Mouse (Mus musculus) kidney, embryonic 15.5 days (tissue): ENCODE results near the gene Immp1l. TPM values are rescaled to one million over a fixed set of nuclear protein-coding genes. Genes with fewer than 3 reads are reported as not detected.
A peak's percentile ranks its signal among the peaks of the same experiment; 100 is the strongest.

Source experiments
- ATAC-seq: fragments of 200-750 bp; cut with Nextera tagmentation; replicated peaks from 2 replicates; pipeline ENCODE4 v1.8.0; 2017; ENCODE audit warnings: moderate TSS enrichment; ENCODE audit not compliant: low FRiP score
- H3K27ac ChIP-seq: fragments of 300-500 bp; sonication (generic); 2 replicates; pipeline ENCODE4 v1.5.1; 2015; ENCODE audit warnings: mild to moderate bottlenecking, inconsistent platforms
- H3K27me3 ChIP-seq: fragments of 300-500 bp; sonication (generic); 2 replicates; pipeline ENCODE4 v1.6.1; 2015; ENCODE audit warnings: inconsistent platforms
- H3K36me3 ChIP-seq: fragments of 300-500 bp; sonication (generic); 2 replicates; pipeline ENCODE4 v1.6.1; 2015; ENCODE audit warnings: inconsistent platforms
- H3K4me1 ChIP-seq: fragments of 300-500 bp; sonication (generic); 2 replicates; pipeline ENCODE4 v1.6.1; 2015; ENCODE audit warnings: inconsistent platforms
- H3K4me2 ChIP-seq: fragments of 300-500 bp; sonication (generic); 2 replicates; pipeline ENCODE4 v1.6.1; 2015; ENCODE audit warnings: moderate library complexity, mild to moderate bottlenecking, inconsistent platforms
- H3K4me3 ChIP-seq: fragments of 300-500 bp; sonication (generic); replicated peaks from 2 replicates; pipeline ENCODE4 v1.5.1; 2015; ENCODE audit warnings: mild to moderate bottlenecking, inconsistent platforms
- H3K9ac ChIP-seq: fragments of 300-500 bp; sonication (generic); 2 replicates; pipeline ENCODE4 v1.6.1; 2015; ENCODE audit warnings: mild to moderate bottlenecking, inconsistent platforms
- H3K9me3 ChIP-seq: fragments of 300-500 bp; sonication (generic); replicated peaks from 2 replicates; pipeline ENCODE4 v1.6.1; 2016; ENCODE audit warnings: inconsistent platforms
- WGBS: fragments of 180-500 bp; shearing (Covaris S2); methylation state at CpG from one replicate; pipeline ENCODE4 v1.1.7; 2015; ENCODE audit warnings: mixed read lengths; 5-methylcytosine and 5-hydroxymethylcytosine counted together
- polyA plus RNA-seq: library from polyadenylated mRNA; unstranded; fragments of >200 nt; fragmentation: Nextera tagmentation; extraction: Ambion mirVana; gene quantifications from 2 replicates; pipeline ENCODE4 v1.2.1, GENCODE M21; 2015

The Immp1l gene
- polyA plus RNA-seq, 1 experiment from 2014 or later, result 125 TPM

DNA sequence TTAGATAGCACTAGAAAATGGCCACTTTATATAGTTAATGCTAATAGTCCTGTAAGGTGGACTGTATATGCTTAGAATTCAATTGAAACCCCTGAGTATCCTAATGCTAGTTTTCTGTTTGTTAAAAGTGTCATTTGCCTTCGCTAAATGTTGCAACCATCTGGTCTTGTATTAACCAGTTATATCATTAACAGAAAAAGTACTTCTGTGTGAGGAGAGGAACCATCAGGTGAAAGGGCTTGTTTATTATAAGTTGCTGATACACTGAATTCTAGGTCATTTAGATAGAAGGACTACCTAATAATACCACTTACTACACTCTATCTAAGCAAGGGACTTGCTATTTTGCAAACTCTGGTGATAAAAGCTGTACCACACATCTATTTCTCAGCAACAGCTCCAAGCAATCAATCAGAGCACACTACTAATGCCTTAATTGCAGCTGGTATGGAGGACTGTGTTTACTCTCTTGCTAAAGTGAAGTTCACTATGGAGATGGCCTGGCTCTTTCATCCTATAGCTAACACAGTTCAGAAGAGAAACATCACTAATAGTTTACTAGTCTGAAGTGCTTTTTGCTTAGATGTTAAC is 47.0 kb downstream of the Immp1l start:
- Histone ChIP-seq H3K4me1 (no peaks in the 10 kb centered on the region), H3K4me2 (no peak overlapping the region), H3K4me3 (no peak overlapping the region), H3K9me3 (no peaks in the 10 kb centered on the region), H3K27me3 (no peaks in the 10 kb centered on the region), H3K36me3 (0 out of 2 replicates have a peak, but pooled peaks cover 4% of the 10 kb centered on the region), H3K27ac (no peak overlapping the region), H3K9ac (no peak overlapping the region)
- WGBS, result 84% methylated on average over 1 of the region's 1 CpGs
- no peak for ATAC-seq

DNA sequence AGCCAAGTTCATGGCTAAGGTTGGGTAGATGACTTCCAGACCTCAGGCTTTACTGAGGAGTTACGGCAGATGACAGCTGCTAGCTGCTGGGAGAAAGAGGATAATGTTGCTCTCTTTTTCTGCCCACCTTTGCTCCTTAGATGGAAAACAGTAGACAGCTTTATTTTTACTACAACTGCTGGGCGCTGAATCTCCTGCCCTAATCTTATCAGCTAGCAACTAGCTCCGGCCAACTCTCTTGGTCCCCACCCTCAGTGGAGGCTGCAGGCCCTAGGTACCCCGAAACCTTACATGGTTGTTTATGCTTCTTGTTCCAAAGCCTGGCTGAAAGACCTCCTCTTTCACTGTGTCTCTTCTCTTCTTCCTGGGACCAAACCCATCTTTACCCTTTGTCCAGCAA is 49.4 kb downstream of the Immp1l start:
- Histone ChIP-seq H3K27ac (no peak overlapping the region), H3K4me3 (no peak overlapping the region), H3K9me3 (no peaks in the 10 kb centered on the region), H3K27me3 (no peaks in the 10 kb centered on the region), H3K4me1 (no peaks in the 10 kb centered on the region), H3K4me2 (no peak overlapping the region), H3K36me3 (peaks cover 4% of the 10 kb centered on the region; the same call in 1 of the 2 replicates), H3K9ac (no peak overlapping the region)
- ATAC-seq, result no peak
- 84% methylated on average over 4 of the region's 4 CpGs for WGBS

DNA sequence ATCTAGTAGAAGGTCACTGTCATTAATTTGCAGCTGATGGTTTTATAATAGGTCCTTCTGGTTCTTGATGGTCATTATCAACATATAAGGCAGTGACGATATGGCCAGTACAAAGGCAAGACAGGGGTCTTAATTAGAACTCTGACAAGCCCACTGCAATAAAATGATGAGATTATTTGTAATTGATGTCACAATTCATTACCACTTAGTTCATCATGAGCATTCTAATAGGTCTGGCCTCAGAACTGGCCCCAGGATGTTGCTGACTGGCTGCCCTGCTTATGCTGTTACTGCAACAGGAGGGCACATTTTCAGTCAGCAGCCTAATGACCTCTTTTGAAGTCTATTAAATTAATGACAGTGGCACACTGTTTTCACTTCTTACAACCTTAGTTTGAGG is 59.0 kb downstream of the Immp1l start:
- H3K36me3 ChIP-seq, result peaks cover 43% of the 10 kb centered on the region
- no peak overlapping the region for H3K27ac ChIP-seq
- 90% methylated on average over 1 of the region's 1 CpGs for WGBS
- no peak overlapping the region for H3K4me2 ChIP-seq
- no peaks in the 10 kb centered on the region for H3K9me3 ChIP-seq
- no peak for ATAC-seq
- H3K4me1 ChIP-seq, result no peaks in the 10 kb centered on the region
- H3K27me3 ChIP-seq, result no peaks in the 10 kb centered on the region
- H3K9ac ChIP-seq, result no peak overlapping the region
- H3K4me3 ChIP-seq, result no peak overlapping the region

DNA sequence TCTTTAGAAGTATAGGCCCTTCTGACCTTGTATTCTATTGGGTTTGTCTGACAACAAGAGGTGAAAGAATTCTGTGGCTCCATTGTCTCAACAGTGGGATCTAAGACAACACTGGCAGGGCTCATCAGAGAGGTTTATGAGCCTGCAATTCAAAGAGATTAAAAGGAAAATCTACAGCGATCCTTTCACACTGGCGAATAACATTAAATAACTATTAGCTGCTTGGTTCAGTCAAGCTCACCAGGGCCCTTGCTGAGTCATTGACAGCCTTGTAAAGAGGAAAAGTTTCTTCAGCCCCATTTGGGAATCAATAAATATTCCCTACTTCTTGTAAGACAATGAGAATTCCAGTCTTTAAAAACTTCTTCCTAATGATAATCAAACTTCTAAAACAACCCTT is 69.5 kb downstream of the Immp1l start:
- Histone ChIP-seq H3K4me2 (no peak overlapping the region), H3K9ac (no peak overlapping the region)
- ATAC-seq, result no peak

DNA sequence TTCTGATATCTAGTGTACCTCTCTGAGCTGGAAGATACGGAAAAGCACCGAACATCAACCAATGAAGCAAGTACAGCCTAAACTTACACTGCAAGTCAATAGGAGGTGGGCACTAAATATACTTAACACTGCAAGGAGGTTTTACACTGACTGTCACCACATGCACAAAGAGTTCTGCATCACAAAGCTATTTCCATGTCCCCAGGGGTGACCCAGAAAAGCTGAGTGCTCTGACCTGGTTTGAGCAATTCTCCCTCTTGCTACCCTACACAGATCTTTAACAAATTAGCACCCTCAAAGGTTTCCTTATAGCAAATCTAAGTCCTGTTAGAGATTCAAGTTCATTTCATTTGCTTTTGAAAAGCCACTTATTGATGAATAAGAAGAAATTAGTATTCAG is 73.6 kb downstream of the Immp1l start:
- no peaks in the 10 kb centered on the region for H3K27me3 ChIP-seq
- no peak for ATAC-seq
- no peak overlapping the region for H3K27ac ChIP-seq
- no peaks in the 10 kb centered on the region for H3K4me1 ChIP-seq
- H3K4me3 ChIP-seq, result no peak overlapping the region
- no peaks in the 10 kb centered on the region for H3K9me3 ChIP-seq
- peaks cover 6% of the 10 kb centered on the region for H3K36me3 ChIP-seq
- H3K4me2 ChIP-seq, result no peak overlapping the region
- 92% methylated on average over 2 of the region's 2 CpGs for WGBS
- no peak overlapping the region for H3K9ac ChIP-seq

More for the DNA sequence above, 69.5 kb downstream of the Immp1l start:
- H3K27ac ChIP-seq, result no peak overlapping the region
- no peaks in the 10 kb centered on the region for H3K4me1 ChIP-seq
- no peak overlapping the region for H3K4me3 ChIP-seq
- no peaks in the 10 kb centered on the region for H3K9me3 ChIP-seq
- H3K27me3 ChIP-seq, result no peaks in the 10 kb centered on the region
- WGBS, result 19% methylated on average over 2 of the region's 2 CpGs
- peaks cover 11% of the 10 kb centered on the region for H3K36me3 ChIP-seq

DNA sequence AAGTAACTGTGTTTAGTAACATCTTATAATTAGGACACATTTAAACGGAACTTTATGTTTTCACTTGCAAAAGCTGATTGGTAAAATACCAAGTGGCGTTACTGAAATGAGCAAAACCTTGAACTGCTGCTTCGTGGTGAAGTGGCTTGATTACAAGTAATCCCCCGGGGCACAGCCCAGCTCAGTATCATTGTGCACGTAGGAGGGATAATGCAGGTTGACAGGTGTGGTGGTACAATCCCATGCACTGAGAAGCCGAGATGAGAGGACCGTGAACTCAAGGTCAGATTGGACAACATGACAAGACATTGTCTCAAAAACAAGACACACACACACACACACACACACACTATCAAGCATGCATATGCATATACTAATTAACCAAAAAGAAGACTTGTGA is 80.8 kb downstream of the Immp1l start:
- ATAC-seq, result no peak
- no peak overlapping the region for H3K4me2 ChIP-seq
- no peak overlapping the region for H3K27ac ChIP-seq
- no peaks in the 10 kb centered on the region for H3K27me3 ChIP-seq
- no peak overlapping the region for H3K9ac ChIP-seq
- no peaks in the 10 kb centered on the region for H3K9me3 ChIP-seq
- H3K36me3 ChIP-seq, result peaks cover 2% of the 10 kb centered on the region
- no peaks in the 10 kb centered on the region for H3K4me1 ChIP-seq
- H3K4me3 ChIP-seq, result no peak overlapping the region
- 94% methylated on average over 7 of the region's 7 CpGs for WGBS

DNA sequence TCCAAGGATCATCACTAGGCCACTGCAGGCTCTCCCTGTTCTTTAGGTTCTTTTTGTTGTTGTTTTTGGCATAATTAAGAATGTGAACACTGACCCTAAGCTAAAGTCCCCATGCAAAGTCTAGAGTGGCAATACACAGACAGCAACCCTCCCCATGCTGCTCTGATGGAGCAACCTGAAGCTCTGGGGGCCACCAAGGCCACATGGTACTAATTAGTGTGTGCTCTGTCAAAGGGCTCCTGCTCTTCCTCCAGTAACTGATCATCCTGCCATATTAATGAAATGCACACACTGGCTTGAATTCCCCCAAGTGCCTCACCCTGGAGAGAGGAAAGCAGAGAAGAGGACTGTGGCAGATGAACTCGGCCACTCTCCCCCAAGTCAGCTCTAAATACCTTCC is 82.7 kb downstream of the Immp1l start:
- H3K4me2 ChIP-seq, result no peak overlapping the region
- no peaks in the 10 kb centered on the region for H3K4me1 ChIP-seq
- no peaks in the 10 kb centered on the region for H3K9me3 ChIP-seq
- H3K36me3 ChIP-seq, result no peaks in the 10 kb centered on the region
- no peak overlapping the region for H3K27ac ChIP-seq
- no peaks in the 10 kb centered on the region for H3K27me3 ChIP-seq
- ATAC-seq, result no peak
- WGBS, result 46% methylated on average over 1 of the region's 1 CpGs
- no peak overlapping the region for H3K4me3 ChIP-seq
- H3K9ac ChIP-seq, result no peak overlapping the region

DNA sequence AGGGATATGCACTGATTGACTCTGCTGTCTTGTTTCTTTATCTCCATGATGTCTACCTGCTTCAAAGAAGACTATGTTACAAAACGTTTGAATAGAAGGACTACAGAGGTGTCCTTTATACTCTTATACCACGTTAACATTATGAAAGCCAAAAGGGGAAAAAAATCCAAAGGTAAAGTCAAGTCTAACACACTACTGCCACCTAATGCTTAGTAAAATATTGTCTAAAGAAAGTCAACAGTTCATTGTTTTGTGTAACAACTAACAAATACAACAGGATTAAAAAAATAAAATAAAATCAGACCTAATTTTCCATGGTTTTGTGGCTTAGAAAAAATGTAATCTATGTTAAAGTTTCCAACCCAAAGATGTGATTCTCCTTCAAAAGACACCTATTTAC is 83.6 kb downstream of the Immp1l start:
- Histone ChIP-seq H3K9me3 (no peaks in the 10 kb centered on the region), H3K27me3 (no peaks in the 10 kb centered on the region), H3K4me3 (no peak overlapping the region), H3K4me2 (no peak overlapping the region), H3K9ac (no peak overlapping the region), H3K4me1 (no peaks in the 10 kb centered on the region), H3K36me3 (no peaks in the 10 kb centered on the region), H3K27ac (no peak overlapping the region)
- WGBS, result 37% methylated on average over 2 of the region's 2 CpGs
- no peak for ATAC-seq

DNA sequence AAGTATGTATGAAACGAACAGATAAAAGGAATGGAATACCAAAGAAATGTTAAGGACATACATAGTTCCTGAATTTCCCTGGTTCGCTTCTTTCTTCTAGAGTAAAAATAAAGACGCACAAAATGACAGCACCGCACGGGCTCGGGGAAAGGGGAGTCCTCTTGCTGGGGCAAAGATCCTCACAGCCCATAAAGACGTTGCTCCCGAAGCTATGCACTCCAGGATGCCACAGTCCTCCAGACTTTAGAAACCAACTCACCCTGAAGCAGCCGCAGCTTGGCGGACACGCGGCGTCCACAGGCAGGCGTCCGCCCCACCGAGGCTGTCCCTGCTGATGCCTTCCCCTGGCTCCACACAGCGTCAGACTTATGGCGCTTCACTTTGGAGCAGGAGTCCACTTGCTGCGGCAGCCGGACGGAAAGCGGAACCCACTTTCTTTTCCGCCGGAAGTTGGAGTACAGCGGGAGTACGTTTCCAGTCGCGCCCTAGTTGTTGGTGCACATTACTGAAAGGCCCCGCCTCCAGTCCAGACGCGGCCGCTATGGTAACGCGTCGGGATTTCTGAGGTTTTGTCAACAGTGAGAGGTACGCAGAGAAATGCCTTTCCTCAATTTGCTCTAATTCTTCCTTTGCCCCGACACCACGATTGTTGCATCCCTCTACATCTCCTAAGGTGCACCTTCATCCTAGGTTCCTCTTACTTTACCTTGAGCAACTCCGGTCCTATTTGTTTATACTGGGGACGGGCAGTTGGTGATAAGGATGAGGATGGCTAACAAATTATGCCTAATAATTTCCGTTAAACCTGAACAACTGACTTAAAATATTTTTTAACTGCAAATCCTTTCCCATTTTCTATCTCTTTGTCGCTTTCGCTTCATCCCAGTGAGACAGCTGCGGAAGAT is 98.6 kb downstream of the Immp1l start, which contains the start of gene Dnajc24:
Dnajc24 (minus strand) TSS at position 715 of the 905 bp plus-strand sequence.
- ATAC-seq, result peak; percentile 98
- WGBS, result 2% methylated on average over 44 of the region's 44 CpGs
- H3K4me2 ChIP-seq, result peak within 1 kb of the TSS; percentile 73
- H3K4me3 ChIP-seq, result peak within 1 kb of the TSS; percentile 81
- no peaks in the 10 kb centered on the region for H3K27me3 ChIP-seq
- peak within 1 kb of the TSS; percentile 79 for H3K9ac ChIP-seq
- H3K4me1 ChIP-seq, result 0 out of 2 replicates have a peak, but pooled peaks cover 4% of the 10 kb centered on the region
- H3K36me3 ChIP-seq, result peaks cover 6% of the 10 kb centered on the region; the same call in 1 of the 2 replicates
- peak within 1 kb of the TSS; percentile 79 for H3K27ac ChIP-seq
- no peaks in the 10 kb centered on the region for H3K9me3 ChIP-seq

DNA sequence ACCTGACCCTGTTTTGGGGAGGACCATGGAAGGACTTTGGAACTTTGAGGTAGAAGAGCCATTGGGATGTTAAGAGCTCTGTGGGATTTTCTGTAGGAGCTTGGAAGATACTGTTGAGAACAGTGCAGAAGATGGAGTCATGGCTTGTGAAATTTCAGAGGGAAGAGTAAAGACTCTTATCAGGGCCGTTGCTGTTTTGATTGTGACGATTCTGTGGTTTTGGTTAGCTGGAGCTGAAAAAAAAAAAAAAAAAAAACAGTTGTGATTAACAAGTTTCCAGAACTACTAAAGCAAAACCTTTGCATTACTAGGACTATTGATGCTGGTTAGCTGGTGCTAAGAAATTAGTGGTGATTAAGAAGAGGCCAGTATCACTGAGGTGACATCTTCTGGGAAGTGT is 104.0 kb downstream of the Immp1l start:
- no peak overlapping the region for H3K4me2 ChIP-seq
- no peak overlapping the region for H3K9ac ChIP-seq
- 76% methylated on average over 2 of the region's 2 CpGs for WGBS
- ATAC-seq, result no peak
- no peak overlapping the region for H3K27ac ChIP-seq
- no peak overlapping the region for H3K4me3 ChIP-seq
- no peaks in the 10 kb centered on the region for H3K27me3 ChIP-seq
- H3K4me1 ChIP-seq, result no peaks in the 10 kb centered on the region
- no peaks in the 10 kb centered on the region for H3K36me3 ChIP-seq
- no peaks in the 10 kb centered on the region for H3K9me3 ChIP-seq
